8 mouse cellular contexts compared by ENCODE assay signal in genomic region chr9:48649098-48649766, GRCm38 (mm10). TPM values are rescaled to one million over a fixed set of nuclear protein-coding genes. Genes with fewer than 3 reads are reported as not detected.
DNase-seq lines count a peak whose midpoint lies in the region; ATAC-seq lines count a peak whose summit lies in the region.

No protein-coding gene starts in this region.

- ATAC-seq in embryonic facial prominence, embryonic 15.5 days (ENCODE audit: insufficient number of reproducible peaks, low FRiP score, low TSS enrichment, low read depth): peak; percentile 37; the same call in 1 of the 2 replicates
- ATAC-seq in heart, embryonic 13.5 days (ENCODE audit: extremely low read depth, insufficient number of reproducible peaks, low FRiP score, low TSS enrichment): peak; percentile 38; the same call in 1 of the 2 replicates
- peak; percentile 46; the same call in 1 of the 2 replicates for ATAC-seq in neural tube, embryonic 12.5 days (ENCODE audit: low FRiP score, low read depth)

- H3K9me3 ChIP-seq in embryonic facial prominence, embryonic 15.5 days (replicated peaks): no peaks in the 10 kb centered on the region; the same call in 1 of the 2 replicates
- H3K9me3 ChIP-seq in heart, embryonic 13.5 days: peaks cover 4% of the 10 kb centered on the region; the same call in 1 of the 2 replicates
- H3K9me3 ChIP-seq in neural tube, embryonic 12.5 days: peaks cover 3% of the 10 kb centered on the region

- H3K36me3 ChIP-seq in embryonic facial prominence, embryonic 15.5 days: no peaks in the 10 kb centered on the region
- no peaks in the 10 kb centered on the region for H3K36me3 ChIP-seq in heart, embryonic 13.5 days
- H3K36me3 ChIP-seq in neural tube, embryonic 12.5 days: no peaks in the 10 kb centered on the region

- no peak overlapping the region for H3K27ac ChIP-seq in embryonic facial prominence, embryonic 15.5 days (replicated peaks)
- H3K27ac ChIP-seq in heart, embryonic 13.5 days (replicated peaks): no peak overlapping the region
- H3K27ac ChIP-seq in neural tube, embryonic 12.5 days: no peak overlapping the region

- peak overlapping the region; percentile 53 for H3K4me2 ChIP-seq in embryonic facial prominence, embryonic 15.5 days (replicated peaks)
- H3K4me2 ChIP-seq in heart, embryonic 13.5 days: peak overlapping the region; percentile 73
- peak overlapping the region; percentile 54 for H3K4me2 ChIP-seq in neural tube, embryonic 12.5 days (replicated peaks)

- no peak overlapping the region for H3K9ac ChIP-seq in embryonic facial prominence, embryonic 15.5 days
- H3K9ac ChIP-seq in heart, embryonic 13.5 days: peak overlapping the region; percentile 71
- H3K9ac ChIP-seq in neural tube, embryonic 12.5 days: peak overlapping the region; percentile 40

- peak; percentile 28 for DNase-seq in layer of hippocampus, adult 9-11 months
- no peak for DNase-seq in layer of hippocampus, adult 9-10 months (ENCODE audit: low spot score)
- DNase-seq in kidney, adult 8-10 months: peak; percentile 36 to 44
- peak; percentile 68 to 78 for DNase-seq in lung, adult 18-20 months
- no peak for DNase-seq in cerebellum, adult 8-10 months

- H3K4me1 ChIP-seq in embryonic facial prominence, embryonic 15.5 days: peaks cover 12% of the 10 kb centered on the region
- peaks cover 19% of the 10 kb centered on the region for H3K4me1 ChIP-seq in heart, embryonic 13.5 days
- peaks cover 34% of the 10 kb centered on the region for H3K4me1 ChIP-seq in neural tube, embryonic 12.5 days

- peaks cover 23% of the 10 kb centered on the region for H3K27me3 ChIP-seq in embryonic facial prominence, embryonic 15.5 days
- H3K27me3 ChIP-seq in heart, embryonic 13.5 days (replicated peaks): peaks cover 37% of the 10 kb centered on the region
- H3K27me3 ChIP-seq in neural tube, embryonic 12.5 days (replicated peaks): peaks cover 3% of the 10 kb centered on the region; the same call in 1 of the 2 replicates

- peak overlapping the region; percentile 33 for H3K4me3 ChIP-seq in embryonic facial prominence, embryonic 15.5 days (replicated peaks)
- peak overlapping the region; percentile 46 for H3K4me3 ChIP-seq in heart, embryonic 13.5 days
- H3K4me3 ChIP-seq in neural tube, embryonic 12.5 days: peak overlapping the region; percentile 3; the same call in 1 of the 2 replicates

- 2% methylated on average over 22 of the region's 22 CpGs for WGBS in embryonic facial prominence, embryonic 15.5 days
- 5% methylated on average over 22 of the region's 22 CpGs for WGBS in heart, embryonic 13.5 days
- 1% methylated on average over 22 of the region's 22 CpGs for WGBS in neural tube, embryonic 12.5 days

RNA-seq across cellular contexts. Expression of gene Nnmt, which starts 44.3 kb away (rescaled TPM):
- polyA plus RNA-seq in embryonic facial prominence, embryonic 15.5 days (2015; fragmentation: Nextera tagmentation; extraction: Ambion mirVana): 13.3 and 19.4 TPM in 2 replicates
- polyA plus RNA-seq in heart, embryonic 13.5 days (2015; fragmentation: Nextera tagmentation; extraction: Ambion mirVana): 3.1 and 3.4 TPM in 2 replicates
- polyA plus RNA-seq in neural tube, embryonic 12.5 days (2016; fragmentation: Nextera tagmentation; extraction: Ambion mirVana): 0.61 and 1.6 TPM in 2 replicates

Comparison
In these comparisons a context has a peak if more than half of its experiments do, and no peak if none do; other contexts are left out.
1. DNase-seq: peak in layer of hippocampus, adult 9-11 months (single experiment), kidney, adult 8-10 months (2 of 2) and lung, adult 18-20 months (2 of 2); none in layer of hippocampus, adult 9-10 months (single experiment) and cerebellum, adult 8-10 months (single experiment).
2. Peak in every context shown above with its lines, with median percentiles within 50 percentile points of each other: ATAC-seq, H3K4me2 ChIP-seq and H3K4me3 ChIP-seq.